Mouse (Mus musculus) retina, postnatal 7 days (tissue): ENCODE results near the gene Kirrel2.

ENCODE experiments used
- DNase-seq: peaks from one replicate; pipeline ENCODE4 v3.0.0-alpha.2; 2012; ENCODE audit warnings: low read depth, low spot score

Gene Kirrel2

GRCm38 (mm10) chr7:30450241-30450640 lies 7.2 kb downstream of the Kirrel2 start:
- DNase-seq: no peak

- DNase-seq: peak; percentile 42
Observed at GRCm38 (mm10) chr7:30444971-30445751, 12.3 kb downstream of the Kirrel2 start, which contains the start of gene Aplp1. TSS of gene Aplp1 (minus strand) at chr7:30445535.

DNA sequence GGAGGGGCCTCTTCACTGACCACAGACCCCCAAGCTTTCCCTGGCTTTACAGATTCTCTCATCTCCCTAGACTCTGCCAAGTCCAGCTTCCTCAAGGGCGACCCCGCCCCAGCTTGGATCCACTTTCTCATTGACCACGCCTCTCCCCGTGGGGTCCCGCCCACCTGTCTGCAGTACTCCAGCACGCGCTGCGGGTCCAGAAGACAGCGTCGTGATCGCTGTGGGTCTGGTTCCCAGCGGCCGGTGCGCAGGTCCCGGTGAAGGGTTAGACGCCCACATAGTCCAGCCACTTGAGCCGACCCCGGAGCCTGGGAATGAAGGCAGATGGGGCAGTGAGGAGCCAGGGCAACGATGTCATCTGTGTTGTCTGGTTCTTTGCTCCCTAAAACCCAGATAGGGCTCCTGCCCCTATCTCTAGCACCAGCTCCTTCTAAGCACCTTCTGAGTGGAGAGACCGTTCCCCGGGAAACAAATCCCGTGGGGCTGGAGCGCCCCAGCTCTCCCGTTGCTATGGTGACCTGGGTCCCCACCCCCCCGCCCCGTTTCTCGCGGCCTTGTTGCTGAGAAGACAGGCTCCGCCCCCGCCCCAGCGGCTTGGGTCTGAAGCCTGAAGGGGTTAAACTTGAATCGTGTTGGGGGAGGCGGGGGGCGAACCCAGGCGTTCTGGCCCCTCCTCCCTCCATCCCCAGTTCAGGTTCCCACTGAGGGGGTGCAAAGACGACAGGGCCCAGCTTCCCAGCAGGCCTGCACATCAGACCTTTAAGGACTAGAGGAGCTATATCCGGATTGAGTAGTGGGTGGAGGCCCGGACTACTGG lies 13.1 kb downstream of the Kirrel2 start:
- DNase-seq: no peak

- no peak for DNase-seq
Observed at GRCm38 (mm10) chr7:30443696-30444095, 13.8 kb downstream of the Kirrel2 start.

DNA sequence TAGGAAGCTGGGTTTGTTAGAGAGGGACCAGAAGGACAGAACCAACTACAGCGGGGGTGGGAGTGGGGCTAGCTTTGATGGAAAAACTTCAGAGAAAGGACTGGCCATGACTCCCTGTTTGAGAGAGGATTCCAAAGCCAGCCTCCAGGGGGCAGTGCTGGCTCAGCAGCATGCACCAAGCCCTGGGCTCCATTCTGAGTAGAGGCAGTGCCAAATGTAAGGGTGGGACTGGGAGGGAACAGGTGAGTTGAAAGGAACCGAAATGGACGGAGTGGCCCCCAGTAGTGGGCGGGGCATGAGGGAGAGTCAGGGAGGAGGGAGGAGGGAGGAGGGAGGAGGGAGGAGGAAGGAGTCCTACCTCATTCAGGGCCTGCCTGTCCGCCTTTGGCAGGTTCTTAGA lies 16.8 kb downstream of the Kirrel2 start:
- no peak for DNase-seq

DNA sequence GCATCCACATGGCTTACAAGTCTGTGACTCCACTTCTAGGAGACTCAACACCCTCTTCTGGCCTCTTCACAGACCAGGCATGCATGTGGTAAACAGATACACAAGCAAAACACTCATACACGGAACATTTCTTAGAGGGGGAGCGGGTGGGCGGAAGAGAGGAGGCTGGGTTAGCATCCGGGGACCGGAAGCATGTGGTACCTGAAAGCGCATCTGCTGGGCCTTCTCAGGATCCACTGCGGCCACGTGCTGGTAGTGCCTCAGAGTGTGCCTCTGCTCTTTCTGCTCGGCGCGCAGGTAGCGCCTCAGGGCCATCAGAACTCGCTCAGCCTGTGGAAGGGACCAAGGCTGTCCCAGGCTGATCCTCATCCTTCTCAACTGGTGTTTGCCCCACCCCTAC lies 17.8 kb downstream of the Kirrel2 start:
- DNase-seq: no peak

DNA sequence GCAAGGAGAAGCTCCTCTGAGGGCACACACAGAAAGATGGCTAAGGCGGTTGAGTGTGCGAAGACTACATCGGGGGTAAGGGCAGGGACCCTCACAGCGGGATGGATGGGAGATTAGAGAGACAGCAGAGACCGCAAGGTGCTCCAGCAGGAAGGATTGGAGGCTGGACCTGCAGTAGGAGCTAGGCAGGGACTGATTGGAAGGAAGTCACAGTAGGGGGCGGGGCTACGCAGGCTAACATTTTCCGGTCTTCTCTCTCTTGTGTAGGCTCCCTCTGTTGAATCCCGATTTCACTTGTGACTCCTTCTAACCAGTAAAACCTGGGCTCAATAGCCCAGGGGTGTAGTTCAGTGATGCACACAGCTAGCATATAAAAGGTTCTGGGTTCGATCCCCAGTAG lies 20.6 kb downstream of the Kirrel2 start:
- DNase-seq: no peak

DNA sequence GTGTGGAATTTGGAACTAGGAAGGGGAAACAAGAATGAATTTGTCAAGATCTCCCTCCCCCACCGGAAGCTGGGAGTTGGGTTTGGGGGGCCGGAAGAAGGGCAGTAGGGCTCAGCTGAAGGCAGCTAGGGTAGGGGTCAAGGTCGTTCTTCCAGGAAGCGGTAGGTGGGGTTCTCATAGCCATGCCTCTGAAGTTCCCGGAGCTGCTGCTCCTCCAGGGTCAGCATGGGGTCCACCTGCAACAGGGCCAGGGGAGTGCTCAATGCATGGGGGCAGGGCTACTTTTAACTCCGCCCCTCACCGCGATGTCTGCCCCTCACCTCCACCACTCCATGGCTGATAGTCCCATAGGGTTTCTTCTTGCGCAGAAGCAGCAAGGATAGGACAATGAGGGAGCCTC lies 22.3 kb downstream of the Kirrel2 start:
- DNase-seq: no peak

GRCm38 (mm10) chr7:30434701-30435100 lies 22.8 kb downstream of the Kirrel2 start:
- DNase-seq: no peak

- no peak for DNase-seq
Observed at GRCm38 (mm10) chr7:30434238-30434637, 23.3 kb downstream of the Kirrel2 start.

GRCm38 (mm10) chr7:30431793-30432192 lies 25.7 kb downstream of the Kirrel2 start:
- peak; percentile 81 for DNase-seq

DNA sequence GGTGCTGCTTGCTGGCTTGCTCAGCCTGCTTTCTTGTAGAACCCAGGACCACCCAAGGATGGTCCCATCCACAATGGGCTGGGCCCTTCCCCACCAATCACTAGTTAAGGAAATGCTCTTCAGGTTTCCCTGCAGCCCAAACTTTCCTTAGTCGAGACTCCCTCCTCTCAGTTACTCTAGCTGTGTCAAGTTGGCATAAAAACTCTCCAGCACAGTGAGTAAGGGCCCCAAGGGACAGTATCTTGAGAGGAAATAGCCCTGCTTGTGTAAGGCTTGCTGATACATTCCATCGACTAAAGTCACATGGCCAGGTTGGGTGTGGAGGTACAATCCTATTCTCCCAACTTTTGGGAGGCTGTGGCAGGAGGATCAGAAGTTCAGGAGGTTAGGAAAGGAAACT lies 27.3 kb downstream of the Kirrel2 start:
- no peak for DNase-seq

- DNase-seq: no peak
Observed at GRCm38 (mm10) chr7:30429327-30429726, 28.2 kb downstream of the Kirrel2 start.

GRCm38 (mm10) chr7:30423071-30423641 lies 34.3 kb downstream of the Kirrel2 start:
- no peak for DNase-seq

GRCm38 (mm10) chr7:30422560-30422959 lies 34.9 kb downstream of the Kirrel2 start:
- DNase-seq: no peak

DNA sequence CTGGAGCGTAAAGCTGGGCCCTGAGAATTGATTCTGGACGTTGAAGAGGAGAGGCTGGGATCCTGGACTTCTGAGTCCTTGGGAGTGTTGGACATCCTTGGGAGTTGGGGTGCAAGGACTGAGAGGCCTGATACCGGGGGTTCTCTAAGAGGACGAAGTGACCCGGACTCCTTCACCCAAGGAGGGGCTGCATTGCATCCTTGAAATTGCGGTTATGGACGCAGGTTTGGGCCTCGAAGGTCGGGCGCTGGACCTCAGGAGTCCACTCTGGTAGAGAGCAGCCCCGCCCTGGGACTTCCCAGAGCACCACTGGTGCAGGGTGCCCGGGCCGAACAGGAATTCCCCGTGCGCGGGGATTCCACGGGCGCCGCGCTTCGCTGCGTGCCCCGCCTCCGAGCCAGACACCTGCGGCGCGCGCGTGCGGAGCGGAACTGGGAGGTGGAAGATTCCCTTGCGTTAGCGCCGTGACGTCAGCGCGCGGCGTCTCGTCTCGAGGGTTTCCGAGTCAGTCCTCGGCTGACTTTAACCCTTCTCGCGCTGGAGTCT lies 35.5 kb downstream of the Kirrel2 start:
- DNase-seq: peak; percentile 83

- DNase-seq: no peak
Observed at GRCm38 (mm10) chr7:30421175-30421889, 36.2 kb downstream of the Kirrel2 start, which contains the start of gene Nfkbid. TSS of gene Nfkbid (plus strand) at chr7:30421732.

GRCm38 (mm10) chr7:30420673-30421072 lies 36.8 kb downstream of the Kirrel2 start:
- no peak for DNase-seq

GRCm38 (mm10) chr7:30419561-30420499 lies 37.7 kb downstream of the Kirrel2 start, which contains the start of gene Hcst:
TSS of gene Hcst (minus strand) at chr7:30419854.
- DNase-seq: no peak

GRCm38 (mm10) chr7:30417856-30418255 lies 39.6 kb downstream of the Kirrel2 start:
- DNase-seq: no peak
